Mouse (Mus musculus) 3134 (cell line): Measurements from ENCODE around the gene Pacrg.

Experiments used
- DNase-seq: peaks from one replicate; pipeline ENCODE4 v3.0.0-alpha.2; 2011; ENCODE audit warnings: low spot score; ENCODE audit not compliant: insufficient read length; ENCODE audit errors: extremely low read depth

Pacrg gene

GRCm38 (mm10) chr17:10460916-10461315, 379.2 kb downstream of the Pacrg start:
- no peak for DNase-seq

GRCm38 (mm10) chr17:10458743-10459142, 381.4 kb downstream of the Pacrg start:
- DNase-seq = no peak

GRCm38 (mm10) chr17:10456409-10456808, 383.7 kb downstream of the Pacrg start:
- no peak for DNase-seq

- no peak for DNase-seq
Observed at GRCm38 (mm10) chr17:10455961-10456360, 384.1 kb downstream of the Pacrg start.

GRCm38 (mm10) chr17:10454406-10454805, 385.7 kb downstream of the Pacrg start:
- no peak for DNase-seq

- DNase-seq = no peak
Observed at GRCm38 (mm10) chr17:10452801-10453200, 387.3 kb downstream of the Pacrg start.

GRCm38 (mm10) chr17:10451306-10452077, 388.6 kb downstream of the Pacrg start:
- DNase-seq = no peak

GRCm38 (mm10) chr17:10449800-10450299, 390.3 kb downstream of the Pacrg start:
- no peak for DNase-seq

GRCm38 (mm10) chr17:10448417-10448816, 391.7 kb downstream of the Pacrg start:
- DNase-seq = no peak

- DNase-seq = no peak
Observed at GRCm38 (mm10) chr17:10441501-10442111, 398.5 kb downstream of the Pacrg start.

- DNase-seq = no peak
Observed at GRCm38 (mm10) chr17:10440961-10441360, 399.1 kb downstream of the Pacrg start.

GRCm38 (mm10) chr17:10439815-10440214, 400.3 kb downstream of the Pacrg start:
- DNase-seq = no peak

- DNase-seq = no peak
Observed at GRCm38 (mm10) chr17:10434867-10435266, 405.2 kb downstream of the Pacrg start.

- no peak for DNase-seq
Observed at GRCm38 (mm10) chr17:10432525-10433180, 407.5 kb downstream of the Pacrg start.

- no peak for DNase-seq
Observed at GRCm38 (mm10) chr17:10431849-10432524, 408.1 kb downstream of the Pacrg start.

- no peak for DNase-seq
Observed at GRCm38 (mm10) chr17:10430831-10431230, 409.3 kb downstream of the Pacrg start.

- DNase-seq = no peak
Observed at GRCm38 (mm10) chr17:10429406-10429805, 410.7 kb downstream of the Pacrg start.

- no peak for DNase-seq
Observed at GRCm38 (mm10) chr17:10425311-10425710, 414.8 kb downstream of the Pacrg start.

- no peak for DNase-seq
Observed at GRCm38 (mm10) chr17:10417558-10418253, 422.4 kb downstream of the Pacrg start.

- DNase-seq = no peak
Observed at GRCm38 (mm10) chr17:10416995-10417394, 423.1 kb downstream of the Pacrg start.
